ENCODE assay signal across 8 mouse cellular contexts in genomic region chr13:51603894-51604244, GRCm38 (mm10). TPM values are rescaled to one million over a fixed set of nuclear protein-coding genes. Genes with fewer than 3 reads are reported as not detected.
DNase-seq lines count a peak whose midpoint lies in the region; ATAC-seq lines count a peak whose summit lies in the region.

No protein-coding gene starts in this region.

- no peak overlapping the region for H3K9ac ChIP-seq in heart, embryonic 14.5 days (ENCODE audit: low read length)
- no peak overlapping the region for H3K9ac ChIP-seq in hindbrain, embryonic 12.5 days

- peaks cover 6 to 10% of the 10 kb centered on the region in 2 experiments for H3K4me1 ChIP-seq in heart, embryonic 14.5 days (ENCODE audit: control insufficient read depth in 2 of 2, insufficient read depth in 2 of 2, low read length in 2 of 2)
- peaks cover 7% of the 10 kb centered on the region for H3K4me1 ChIP-seq in hindbrain, embryonic 12.5 days

- H3K9me3 ChIP-seq in heart, embryonic 14.5 days (ENCODE audit: control insufficient read depth, low read length), result no peaks in the 10 kb centered on the region
- no peaks in the 10 kb centered on the region for H3K9me3 ChIP-seq in hindbrain, embryonic 12.5 days (replicated peaks)

- no peaks in the 10 kb centered on the region for H3K36me3 ChIP-seq in heart, embryonic 14.5 days (ENCODE audit: control insufficient read depth, insufficient read depth, low read length)
- H3K36me3 ChIP-seq in hindbrain, embryonic 12.5 days, result no peaks in the 10 kb centered on the region

- no peak overlapping the region for H3K27ac ChIP-seq in heart, embryonic 14.5 days (replicated peaks in 1 of 2; ENCODE audit: control insufficient read depth in 1 of 2, insufficient read depth in 1 of 2, low read depth in 2 of 2, low read length in 2 of 2)
- no peak overlapping the region for H3K27ac ChIP-seq in hindbrain, embryonic 12.5 days

- no peak overlapping the region for H3K4me3 ChIP-seq in heart, embryonic 14.5 days (ENCODE audit: control insufficient read depth in 1 of 2, insufficient read depth in 1 of 2, low read depth in 1 of 2, low read length in 2 of 2)
- H3K4me3 ChIP-seq in hindbrain, embryonic 12.5 days, result no peak overlapping the region

- intact Hi-C loops in heart, postnatal 10 days (cut with DNase I), result no loop called here
- intact Hi-C loops in left cerebral cortex, postnatal 4 days (cut with DNase I), result no loop called here

- H3K4me2 ChIP-seq in heart, embryonic 14.5 days (ENCODE audit: low read length), result 0 out of 2 replicates have a peak overlapping the region, but pooled peaks have one; percentile 60
- peak overlapping the region; percentile 39 for H3K4me2 ChIP-seq in hindbrain, embryonic 12.5 days (replicated peaks)

- no peak for ATAC-seq in heart, embryonic 14.5 days (ENCODE audit: insufficient number of reproducible peaks, insufficient read depth, low FRiP score, low read depth)
- ATAC-seq in hindbrain, embryonic 12.5 days (ENCODE audit: low FRiP score), result peak; percentile 59

- no peaks in the 10 kb centered on the region for H3K27me3 ChIP-seq in heart, embryonic 14.5 days (ENCODE audit: control insufficient read depth, insufficient read depth, low read length)
- no peaks in the 10 kb centered on the region for H3K27me3 ChIP-seq in hindbrain, embryonic 12.5 days

- no peak for DNase-seq in heart, postnatal 10 days
- DNase-seq in left cerebral cortex, postnatal 4 days, result peak; percentile 17
- DNase-seq in right cerebral cortex, postnatal 36 days (ENCODE audit: low spot score in 2 of 2), result peak; percentile 44 to 71
- no peak for DNase-seq in adrenal gland, postnatal 4 days (ENCODE audit: low spot score in 2 of 2)
- DNase-seq in urinary bladder, postnatal 25 days (ENCODE audit: low spot score), result no peak
- DNase-seq in embryo, embryonic 9.5 days (ENCODE audit: extremely low spot score), result no peak

- 44% methylated on average over 4 of the region's 4 CpGs for WGBS in heart, embryonic 14.5 days
- WGBS in hindbrain, embryonic 12.5 days, result 42% methylated on average over 4 of the region's 4 CpGs

RNA-seq across cellular contexts. Expression of gene Shc3, which starts 34.6 kb away (rescaled TPM):
- 0.12 TPM in 1 of 2 replicates, not detected in the other for polyA plus RNA-seq in heart, embryonic 14.5 days (2014; fragmentation: Nextera tagmentation; extraction: Ambion mirVana)
- total RNA-seq in heart, postnatal 10 days (2021), result 1 to 10 TPM; 3.7 to 3.8 TPM
- polyA plus RNA-seq in hindbrain, embryonic 12.5 days (2016; fragmentation: Nextera tagmentation; extraction: Ambion mirVana), result 5.1 and 7.0 TPM in 2 replicates
- 100 to 1,000 TPM; 157 to 163 TPM for total RNA-seq in left cerebral cortex, postnatal 4 days (2021)
- 1 to 10 TPM; 3.1 to 4.0 TPM for total RNA-seq in adrenal gland, postnatal 4 days (2021)

RNA-seq across cellular contexts. Expression of gene Cks2, which starts 41.2 kb away (rescaled TPM):
- 280 and 300 TPM in 2 replicates for polyA plus RNA-seq in heart, embryonic 14.5 days (2014; fragmentation: Nextera tagmentation; extraction: Ambion mirVana)
- 10 to 100 TPM; 25.1 to 26.0 TPM for total RNA-seq in heart, postnatal 10 days (2021)
- polyA plus RNA-seq in hindbrain, embryonic 12.5 days (2016; fragmentation: Nextera tagmentation; extraction: Ambion mirVana), result 161 and 183 TPM in 2 replicates
- 1 to 10 TPM; 7.7 to 9.4 TPM for total RNA-seq in left cerebral cortex, postnatal 4 days (2021)
- 10 to 100 TPM; 49.0 to 49.5 TPM for total RNA-seq in adrenal gland, postnatal 4 days (2021)

RNA-seq across cellular contexts. Expression of gene Secisbp2, which starts 47.6 kb away (rescaled TPM):
- polyA plus RNA-seq in heart, embryonic 14.5 days (2014; fragmentation: Nextera tagmentation; extraction: Ambion mirVana), result 26.0 and 27.7 TPM in 2 replicates
- total RNA-seq in heart, postnatal 10 days (2021), result 10 to 100 TPM; 20.0 to 22.0 TPM
- 28.9 and 34.4 TPM in 2 replicates for polyA plus RNA-seq in hindbrain, embryonic 12.5 days (2016; fragmentation: Nextera tagmentation; extraction: Ambion mirVana)
- 10 to 100 TPM; 20.5 to 23.1 TPM for total RNA-seq in left cerebral cortex, postnatal 4 days (2021)
- total RNA-seq in adrenal gland, postnatal 4 days (2021), result 10 to 100 TPM; 23.4 to 32.4 TPM

Comparison
In these comparisons a context has a peak if more than half of its experiments do, and no peak if none do; other contexts are left out.
1. DNase-seq: peak in left cerebral cortex, postnatal 4 days (single experiment) and right cerebral cortex, postnatal 36 days (2 of 2); none in heart, postnatal 10 days (0 of 2), adrenal gland, postnatal 4 days (0 of 2), urinary bladder, postnatal 25 days (single experiment) and embryo, embryonic 9.5 days (single experiment).
2. RNA of gene Shc3, which starts 34.6 kb away (total RNA-seq): 157 to 163 TPM in left cerebral cortex, postnatal 4 days; 3.1 to 4.0 TPM in adrenal gland, postnatal 4 days and 3.7 to 3.8 TPM in heart, postnatal 10 days; every median in the first group is over 10 times any median in the second.